Mouse (Mus musculus) liver, adult 2 months (tissue): ENCODE data around the gene Spty2d1. TPM values are rescaled to one million over a fixed set of nuclear protein-coding genes. Genes with fewer than 3 reads are reported as not detected.

Experiments
- DNase-seq: peaks from one replicate; pipeline ENCODE4 v3.0.0-alpha.2; 2011; ENCODE audit warnings: low read depth, low spot score; ENCODE audit errors: extremely low read depth
- H3K27ac ChIP-seq: fragments of 200-500 bp; replicated peaks from 2 replicates; pipeline ENCODE4 v1.5.1; 2012; ENCODE audit warnings: low read depth, mild to moderate bottlenecking, control low read depth, inconsistent platforms, low read length; ENCODE audit not compliant: insufficient read depth
- H3K27me3 ChIP-seq: fragments of 200-500 bp; 2 replicates; pipeline ENCODE4 v1.6.1; 2012; ENCODE audit warnings: mild to moderate bottlenecking, moderate library complexity, low read length, inconsistent platforms; ENCODE audit not compliant: control insufficient read depth, insufficient read depth
- H3K36me3 ChIP-seq: fragments of 200-500 bp; 2 replicates; pipeline ENCODE4 v1.6.1; 2012; ENCODE audit warnings: low read length, inconsistent platforms; ENCODE audit not compliant: control insufficient read depth, insufficient read depth
- H3K4me1 ChIP-seq: fragments of 200-500 bp; 2 replicates; pipeline ENCODE4 v1.6.1; 2011; ENCODE audit warnings: low read length; ENCODE audit not compliant: control insufficient read depth, insufficient read depth
- H3K4me3 ChIP-seq: fragments of 200-500 bp; 2 replicates; pipeline ENCODE4 v1.5.1; 2011; ENCODE audit warnings: low read depth, mild to moderate bottlenecking, control low read depth, low read length, moderate library complexity; ENCODE audit not compliant: insufficient read depth
- H3K79me2 ChIP-seq: fragments of 200-500 bp; 2 replicates; pipeline ENCODE4 v1.6.1; 2012; ENCODE audit warnings: inconsistent platforms, mild to moderate bottlenecking, low read length, moderate library complexity; ENCODE audit not compliant: control insufficient read depth, insufficient read depth
- H3K9ac ChIP-seq: fragments of 200-500 bp; 2 replicates; pipeline ENCODE4 v1.6.1; 2012; ENCODE audit warnings: low read depth, mild to moderate bottlenecking, control low read depth, inconsistent platforms, low read length
- CTCF ChIP-seq: fragments of 200-500 bp; IDR thresholded peaks from 2 replicates; pipeline ENCODE4 v1.5.1; 2011; ENCODE audit warnings: low read depth, low read length, control low read depth
- POLR2A ChIP-seq: fragments of 200-500 bp; IDR thresholded peaks from 2 replicates; pipeline ENCODE4 v1.6.1; 2011; ENCODE audit warnings: low read length, control low read depth; ENCODE audit not compliant: insufficient read depth; ENCODE audit errors: extremely low read depth
- WGBS: fragments of 180-500 bp; shearing (Covaris S2); methylation state at CpG from one replicate; pipeline ENCODE4 v1.1.7; 2018; 5-methylcytosine and 5-hydroxymethylcytosine counted together
- polyA plus RNA-seq: library from polyadenylated mRNA; depleted of rRNA; stranded (reverse); fragments of >200 nt; gene quantifications from 2 replicates; pipeline ENCODE4 v1.2.3, GENCODE M21; 2012
- total RNA-seq: library from RNA; depleted of rRNA; stranded (reverse); fragments of >200 nt; gene quantifications from 2 replicates; pipeline ENCODE4 v1.2.3, GENCODE M21; 2014

Gene Spty2d1
- total and polyA plus RNA-seq, 2 experiments = 3.2 to 7.5 TPM

DNA sequence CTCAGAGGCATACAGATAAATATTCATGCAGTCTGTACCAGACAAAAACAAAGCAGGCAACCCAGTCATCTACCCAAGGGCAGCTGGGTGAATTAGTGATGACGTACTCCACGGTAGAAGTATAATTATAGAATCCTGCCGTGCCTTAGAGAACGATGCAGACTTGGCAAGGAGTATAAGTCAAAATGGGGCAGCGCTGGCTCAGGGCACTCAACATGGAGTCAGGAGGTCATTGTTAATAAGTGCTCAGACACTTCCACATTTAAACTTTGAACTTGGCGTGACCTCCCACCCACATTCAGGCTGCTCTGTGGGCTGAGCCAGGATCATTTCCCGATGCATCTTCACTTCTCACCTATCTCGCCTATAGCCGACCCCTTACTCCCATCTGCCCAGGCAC is 17.2 kb upstream of the Spty2d1 start:
- no peaks in the 10 kb centered on the region for H3K27me3 ChIP-seq
- no peak overlapping the region for H3K9ac ChIP-seq
- H3K36me3 ChIP-seq = no peaks in the 10 kb centered on the region
- DNase-seq = no peak
- H3K4me1 ChIP-seq = no peaks in the 10 kb centered on the region
- H3K4me3 ChIP-seq = no peak overlapping the region
- no peak overlapping the region for H3K27ac ChIP-seq
- TF ChIP-seq POLR2A (no peak), CTCF (no peak)
- H3K79me2 ChIP-seq = no peaks in the 10 kb centered on the region
- 73% methylated on average over 9 of the region's 9 CpGs for WGBS

DNA sequence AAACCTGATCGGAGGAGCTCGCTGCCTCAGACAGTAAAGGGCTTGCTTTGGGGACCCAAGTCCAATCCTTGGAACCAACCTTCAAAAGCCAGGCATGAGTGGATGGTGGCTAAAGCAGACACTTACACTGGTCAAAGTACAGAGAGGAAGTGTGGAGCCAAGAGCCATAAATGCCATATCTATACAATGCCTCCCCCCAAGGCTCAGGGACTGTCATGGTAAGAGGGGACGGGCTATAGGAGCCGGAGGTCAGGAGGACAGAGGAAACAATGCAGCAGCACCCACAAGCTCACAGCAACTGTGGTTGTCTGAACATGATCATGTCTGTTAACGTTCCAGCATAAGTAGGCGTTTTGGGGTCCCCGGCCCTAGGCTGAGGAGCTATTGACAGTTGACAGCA is 16.2 kb upstream of the Spty2d1 start:
- TF ChIP-seq CTCF = no peak
- no peak for TF ChIP-seq POLR2A
- Histone ChIP-seq H3K27ac (no peak overlapping the region), H3K79me2 (no peaks in the 10 kb centered on the region), H3K27me3 (no peaks in the 10 kb centered on the region), H3K4me3 (no peak overlapping the region), H3K36me3 (no peaks in the 10 kb centered on the region), H3K4me1 (no peaks in the 10 kb centered on the region), H3K9ac (no peak overlapping the region)
- 91% methylated on average over 7 of the region's 7 CpGs for WGBS
- no peak for DNase-seq

DNA sequence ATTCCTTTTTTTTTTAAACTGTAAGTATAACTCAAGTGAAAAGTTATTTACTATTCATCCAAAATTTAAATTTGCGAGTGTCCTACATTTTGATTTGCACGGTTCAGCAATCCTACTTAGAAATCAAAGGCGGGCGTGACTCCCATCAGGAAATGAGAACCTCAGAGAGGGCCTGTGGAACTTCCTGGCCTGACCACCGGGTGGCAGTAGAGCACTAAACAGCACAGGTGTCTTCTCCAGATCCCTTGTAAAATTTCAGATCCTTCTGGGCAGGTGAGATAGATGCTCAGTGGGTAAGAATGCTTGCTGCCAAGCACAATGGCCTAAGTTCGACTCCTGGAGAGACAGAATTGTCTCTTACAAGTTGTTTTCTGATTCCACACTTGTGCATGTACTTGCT is 15.3 kb upstream of the Spty2d1 start:
- Histone ChIP-seq H3K4me3 (no peak overlapping the region), H3K9ac (no peak overlapping the region), H3K27me3 (no peaks in the 10 kb centered on the region), H3K4me1 (no peaks in the 10 kb centered on the region), H3K79me2 (no peaks in the 10 kb centered on the region), H3K27ac (no peak overlapping the region), H3K36me3 (no peaks in the 10 kb centered on the region)
- TF ChIP-seq POLR2A (no peak), CTCF (peak; percentile 89)
- DNase-seq = peak; percentile 44
- whole genome bisulfite sequencing = 7% methylated on average over 6 of the region's 6 CpGs

DNA sequence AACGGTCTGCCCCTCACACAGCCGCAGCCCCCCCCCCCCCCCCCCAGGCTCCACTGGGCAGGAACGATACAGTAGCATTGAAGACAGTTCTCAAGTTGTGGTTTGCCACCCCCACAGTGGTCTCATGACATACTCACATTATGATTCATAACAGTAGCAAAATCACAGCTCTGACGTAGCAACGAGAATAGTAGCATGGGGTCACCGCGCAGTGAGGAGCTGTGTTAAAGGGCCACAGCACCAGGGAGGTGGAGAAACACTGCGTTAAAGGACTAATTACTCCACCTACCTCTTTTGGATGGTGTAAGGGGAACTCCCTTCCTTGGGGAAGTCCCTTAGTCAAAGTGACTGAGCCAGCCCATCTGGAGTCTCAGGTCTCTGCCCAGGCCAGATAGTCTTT is 14.3 kb upstream of the Spty2d1 start:
- WGBS = 73% methylated on average over 8 of the region's 8 CpGs
- TF ChIP-seq CTCF = no peak
- TF ChIP-seq POLR2A = no peak
- H3K4me3 ChIP-seq = no peak overlapping the region
- no peaks in the 10 kb centered on the region for H3K36me3 ChIP-seq
- H3K4me1 ChIP-seq = no peaks in the 10 kb centered on the region
- no peak overlapping the region for H3K27ac ChIP-seq
- no peaks in the 10 kb centered on the region for H3K27me3 ChIP-seq
- H3K9ac ChIP-seq = no peak overlapping the region
- no peaks in the 10 kb centered on the region for H3K79me2 ChIP-seq
- no peak for DNase-seq

DNA sequence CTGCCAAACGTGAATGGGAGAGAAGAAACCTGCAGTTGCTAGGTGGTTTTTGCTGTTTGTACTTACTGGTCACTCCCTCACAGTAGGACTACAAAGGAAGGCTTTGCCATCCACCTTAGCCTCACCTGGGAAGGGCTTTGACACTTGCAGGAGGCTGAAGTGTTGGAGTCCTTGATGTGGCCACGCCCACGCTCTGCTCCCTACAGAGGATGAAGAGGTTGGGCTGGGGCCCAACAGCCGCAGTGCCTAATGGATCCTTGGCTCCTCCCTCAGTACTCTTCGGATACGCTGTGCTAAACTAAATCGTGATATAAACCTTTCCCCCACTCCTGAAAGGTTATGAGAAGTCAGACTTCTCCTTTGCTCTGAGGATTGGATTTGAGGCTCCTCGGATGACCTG is 12.7 kb upstream of the Spty2d1 start:
- Histone ChIP-seq H3K27me3 (no peaks in the 10 kb centered on the region), H3K27ac (no peak overlapping the region)
- DNase-seq = no peak

DNA sequence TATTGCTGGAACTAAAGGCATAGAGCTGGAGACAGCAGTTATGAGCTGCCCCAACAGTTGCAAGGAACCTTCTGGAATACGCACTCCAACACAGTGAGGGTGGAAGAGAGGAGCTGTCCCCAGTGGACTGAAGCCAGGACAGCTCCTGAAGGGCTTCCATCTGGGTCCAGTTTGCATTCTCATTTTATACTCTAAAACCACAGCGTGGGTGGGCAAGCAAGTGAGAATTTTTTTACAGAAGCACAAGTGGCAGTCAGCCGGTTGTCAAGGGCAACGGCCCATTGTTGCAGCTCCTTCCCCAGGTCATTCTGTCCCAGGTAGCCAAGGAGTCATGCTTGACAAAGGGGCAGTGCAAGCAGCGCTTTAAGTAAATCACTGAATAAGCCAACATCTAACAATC is 11.4 kb upstream of the Spty2d1 start:
- no peak overlapping the region for H3K9ac ChIP-seq
- 0 out of 2 replicates have a peak, but pooled peaks cover 3% of the 10 kb centered on the region for H3K4me1 ChIP-seq
- H3K36me3 ChIP-seq = no peaks in the 10 kb centered on the region
- H3K4me3 ChIP-seq = no peak overlapping the region
- no peak for DNase-seq
- 77% methylated on average over 5 of the region's 5 CpGs for WGBS
- no peaks in the 10 kb centered on the region for H3K27me3 ChIP-seq
- TF ChIP-seq POLR2A (no peak), CTCF (no peak)
- no peaks in the 10 kb centered on the region for H3K79me2 ChIP-seq
- H3K27ac ChIP-seq = no peak overlapping the region

More for the DNA sequence above, 12.7 kb upstream of the Spty2d1 start:
- WGBS = 37% methylated on average over 8 of the region's 8 CpGs
- Histone ChIP-seq H3K79me2 (no peaks in the 10 kb centered on the region), H3K4me3 (no peak overlapping the region), H3K4me1 (no peaks in the 10 kb centered on the region), H3K9ac (no peak overlapping the region), H3K36me3 (no peaks in the 10 kb centered on the region)
- TF ChIP-seq POLR2A = no peak
- no peak for TF ChIP-seq CTCF
